Mouse (Mus musculus) liver, embryonic 14.5 days (tissue): ENCODE measurements around the gene Slc30a10. TPM values are rescaled to one million over a fixed set of nuclear protein-coding genes. Genes with fewer than 3 reads are reported as not detected.
A peak's percentile ranks its signal among the peaks of the same experiment; 100 is the strongest.

Experiments
- ATAC-seq: fragments of 200-750 bp; cut with Nextera tagmentation; 2 replicates; pipeline ENCODE4 v1.8.0; 2017; ENCODE audit warnings: moderate number of reproducible peaks, mild to moderate bottlenecking, moderate library complexity; ENCODE audit not compliant: insufficient read depth
- DNase-seq, 3 experiments: peaks; one replicate each; pipeline ENCODE4 v3.0.0-alpha.2; 2012 to 2013; ENCODE audit warnings: low read depth in 3 of 3, low spot score in 3 of 3
- H3K27ac ChIP-seq: fragments of 300-500 bp; sonication (generic); 2 replicates; pipeline ENCODE4 v1.5.1; 2014; ENCODE audit warnings: moderate library complexity, mild to moderate bottlenecking, control low read depth, inconsistent platforms
- H3K27me3 ChIP-seq: fragments of 300-500 bp; sonication (generic); 2 replicates; pipeline ENCODE4 v1.6.1; 2014; ENCODE audit warnings: mild to moderate bottlenecking, low read length, moderate library complexity; ENCODE audit not compliant: control insufficient read depth, insufficient read depth
- H3K36me3 ChIP-seq: fragments of 300-500 bp; sonication (generic); replicated peaks from 2 replicates; pipeline ENCODE4 v1.6.1; 2014; ENCODE audit warnings: low read depth; ENCODE audit not compliant: control insufficient read depth, insufficient read depth
- H3K4me1 ChIP-seq, 2 experiments: fragments of 200-500 bp in 1 of 2; fragments of 300-500 bp in 1 of 2; sonication (generic) in 1 of 2; replicated peaks; 2 replicates each; pipeline ENCODE4 v1.6.1; 2012 to 2014; ENCODE audit warnings: antibody characterized with exemption in 1 of 2, inconsistent platforms in 1 of 2, low read length in 1 of 2; ENCODE audit not compliant: control insufficient read depth in 2 of 2, insufficient read depth in 2 of 2
- H3K4me2 ChIP-seq: fragments of 300-500 bp; sonication (generic); 2 replicates; pipeline ENCODE4 v1.6.1; 2014; ENCODE audit warnings: low read depth, mild to moderate bottlenecking, control low read depth, moderate library complexity
- H3K4me3 ChIP-seq, 2 experiments: fragments of 200-500 bp in 1 of 2; fragments of 300-500 bp in 1 of 2; sonication (generic) in 1 of 2; 2 replicates each; pipeline ENCODE4 v1.5.1; 2012 to 2014; ENCODE audit warnings: low read depth in 2 of 2, low read length in 2 of 2, mild to moderate bottlenecking in 2 of 2, control low read depth in 1 of 2, inconsistent platforms in 1 of 2, moderate library complexity in 1 of 2; ENCODE audit not compliant: insufficient read depth in 1 of 2
- H3K9ac ChIP-seq: fragments of 300-500 bp; sonication (generic); replicated peaks from 2 replicates; pipeline ENCODE4 v1.6.1; 2014; ENCODE audit warnings: mild to moderate bottlenecking, control low read depth, moderate library complexity
- H3K9me3 ChIP-seq: fragments of 300-500 bp; sonication (generic); 2 replicates; pipeline ENCODE4 v1.6.1; 2016; ENCODE audit warnings: low read length, mixed read lengths; ENCODE audit not compliant: control insufficient read depth
- CTCF ChIP-seq: IDR thresholded peaks from 2 replicates; pipeline ENCODE4 v1.5.1; 2016; ENCODE audit warnings: antibody characterized with exemption, low read depth, control low read depth
- EP300 ChIP-seq: IDR thresholded peaks from 2 replicates; pipeline ENCODE4 v1.6.1; 2016; ENCODE audit warnings: antibody characterized with exemption, low read depth
- WGBS: fragments of 180-500 bp; shearing (Covaris S2); extraction: QIAGEN DNeasy Blood & Tissue Kit; methylation state at CpG from one replicate; pipeline ENCODE4 v1.1.7; 2014; ENCODE audit not compliant: insufficient replicate concordance; 5-methylcytosine and 5-hydroxymethylcytosine counted together
- polyA plus RNA-seq, 2 experiments: library from polyadenylated mRNA; depleted of rRNA in 1 of 2; stranded (reverse) in 1 of 2; unstranded in 1 of 2; fragments of >200 nt; fragmentation: Nextera tagmentation in 1 of 2; extraction: Ambion mirVana in 1 of 2; gene quantifications; 2 replicates each; pipeline versions ENCODE4 v1.2.1 to v1.2.3; 2012 to 2014

Gene Slc30a10
- polyA plus RNA-seq, 2 experiments, result 13.3 to 21.2 TPM

DNA sequence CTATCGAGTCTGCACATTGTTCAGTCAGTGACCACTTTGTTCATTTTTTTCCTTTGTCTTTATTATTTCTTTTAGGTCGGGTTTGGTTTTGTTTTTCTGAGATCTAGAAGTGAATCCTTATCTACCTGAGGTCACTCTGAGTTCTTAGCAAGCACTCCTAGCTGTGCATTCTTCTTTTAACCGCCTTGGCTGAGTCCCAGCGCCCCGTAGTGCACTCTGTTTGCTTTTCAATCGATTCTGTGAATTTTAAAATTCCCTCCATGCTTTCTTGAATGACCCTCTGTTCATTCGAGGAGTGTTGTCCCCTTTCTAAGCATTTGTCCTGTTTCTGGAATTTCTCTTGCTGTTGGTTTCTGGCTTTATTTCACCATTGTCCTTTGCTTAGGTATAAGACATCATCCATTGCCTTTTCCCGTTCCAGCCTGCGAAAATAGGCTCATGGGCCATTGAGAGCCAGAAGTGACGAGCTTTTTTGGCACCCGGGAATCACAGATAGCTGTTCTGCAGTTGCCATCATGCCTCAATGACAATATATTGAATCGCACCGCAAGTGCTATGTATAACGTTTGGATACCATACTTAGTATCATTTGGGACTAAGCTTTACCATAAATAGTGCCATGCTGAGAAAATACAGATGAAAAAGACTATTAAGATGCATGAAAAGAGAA, 42.3 kb downstream of the Slc30a10 start:
- H3K36me3 ChIP-seq, result no peaks in the 10 kb centered on the region
- H3K4me3 ChIP-seq, result no peak overlapping the region
- 67% methylated on average over 14 of the region's 14 CpGs for WGBS
- no peaks in the 10 kb centered on the region for H3K27me3 ChIP-seq
- DNase-seq (no peak), ATAC-seq (no peak)
- H3K27ac ChIP-seq, result no peak overlapping the region
- H3K9me3 ChIP-seq, result no peaks in the 10 kb centered on the region
- no peak overlapping the region for H3K4me2 ChIP-seq
- peaks cover 10 to 11% of the 10 kb centered on the region in 2 experiments for H3K4me1 ChIP-seq
- H3K9ac ChIP-seq, result no peak overlapping the region
- no peak for TF ChIP-seq CTCF
- no peak for TF ChIP-seq EP300

- Histone ChIP-seq H3K4me1 (peaks cover 16 to 17% of the 10 kb centered on the region in 2 experiments), H3K4me3 (no peak overlapping the region), H3K9ac (no peak overlapping the region), H3K4me2 (no peak overlapping the region), H3K27ac (no peak overlapping the region), H3K9me3 (no peaks in the 10 kb centered on the region), H3K27me3 (no peaks in the 10 kb centered on the region), H3K36me3 (no peaks in the 10 kb centered on the region)
- ATAC-seq, result no peak
- WGBS, result 79% methylated on average over 7 of the region's 7 CpGs
- DNase-seq, result no peak
- TF ChIP-seq CTCF, result no peak
- TF ChIP-seq EP300, result no peak
Observed at GRCm38 (mm10) chr1:185500602-185501001, 46.0 kb downstream of the Slc30a10 start.

DNA sequence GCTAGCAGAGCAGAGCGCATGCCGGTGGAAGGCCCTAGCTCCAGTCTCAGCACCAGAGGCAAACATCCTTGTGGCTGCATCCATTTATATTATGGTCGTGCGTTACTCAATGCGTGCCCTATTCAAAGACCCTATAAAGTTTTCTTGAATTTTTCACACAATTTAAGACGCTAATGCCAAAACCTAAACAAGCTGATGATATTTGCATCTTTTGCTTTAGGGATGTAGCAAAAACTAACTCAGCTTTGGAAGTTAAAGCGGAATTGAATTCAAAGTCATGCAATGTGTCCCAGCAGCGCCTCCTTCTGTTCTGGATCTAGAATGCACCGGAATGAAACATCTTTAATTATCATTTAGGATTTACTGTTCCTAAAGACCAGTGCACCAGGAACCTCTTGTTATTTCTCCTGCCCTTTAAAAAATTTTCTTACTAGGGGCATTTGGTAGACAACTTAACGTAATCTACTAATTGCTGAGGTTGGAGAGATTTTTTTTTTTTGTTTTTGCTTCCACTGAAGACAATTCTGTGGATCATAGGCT, 47.2 kb downstream of the Slc30a10 start:
- peak; percentile 79 for TF ChIP-seq CTCF
- peak; percentile 62 for TF ChIP-seq EP300
- WGBS, result 32% methylated on average over 10 of the region's 10 CpGs
- Histone ChIP-seq H3K4me1 (peaks cover 16 to 17% of the 10 kb centered on the region in 2 experiments), H3K9ac (no peak overlapping the region), H3K4me2 (peak overlapping the region; percentile 34), H3K9me3 (no peaks in the 10 kb centered on the region), H3K36me3 (no peaks in the 10 kb centered on the region), H3K4me3 (no peak overlapping the region), H3K27ac (peak overlapping the region; percentile 42; the same call in 1 of the 2 replicates), H3K27me3 (no peaks in the 10 kb centered on the region)
- ATAC-seq (peak; percentile 44; the same call in 1 of the 2 replicates), DNase-seq (peak; percentile 53 to 66 (median 58))

DNA sequence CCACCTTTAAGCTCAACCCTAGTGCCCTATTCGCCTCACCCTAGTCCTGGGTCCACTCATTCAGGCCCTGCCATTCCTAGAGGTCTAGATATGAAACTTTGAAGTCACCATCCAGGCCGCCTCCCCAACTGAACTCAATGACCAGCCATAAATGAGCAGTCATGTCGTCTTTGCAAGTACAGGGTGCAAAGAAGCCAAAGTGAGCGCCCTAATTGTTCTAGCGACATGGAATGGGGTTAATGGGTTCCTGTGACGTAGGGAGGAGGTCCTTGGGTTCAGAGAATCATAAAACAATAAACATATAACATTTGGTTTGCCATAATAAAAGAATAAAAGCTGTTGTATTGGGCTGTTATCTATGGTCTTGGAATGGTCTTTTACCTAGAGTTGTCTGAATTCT, 47.9 kb downstream of the Slc30a10 start:
- Histone ChIP-seq H3K4me3 (no peak overlapping the region), H3K9ac (no peak overlapping the region), H3K27ac (no peak overlapping the region), H3K9me3 (no peaks in the 10 kb centered on the region), H3K36me3 (no peaks in the 10 kb centered on the region), H3K4me1 (peaks cover 16 to 17% of the 10 kb centered on the region in 2 experiments), H3K27me3 (no peaks in the 10 kb centered on the region), H3K4me2 (no peak overlapping the region)
- TF ChIP-seq EP300 (no peak), CTCF (no peak)
- ATAC-seq, result no peak
- 52% methylated on average over 6 of the region's 6 CpGs for WGBS
- DNase-seq, result no peak

GRCm38 (mm10) chr1:185509042-185509441, 54.4 kb downstream of the Slc30a10 start:
- no peak overlapping the region; the same call in 1 of the 2 replicates for H3K9ac ChIP-seq
- no peak for ATAC-seq
- no peak overlapping the region for H3K4me2 ChIP-seq
- WGBS, result 43% methylated on average over 3 of the region's 3 CpGs
- DNase-seq, result no peak
- no peaks in the 10 kb centered on the region for H3K9me3 ChIP-seq
- H3K36me3 ChIP-seq, result no peaks in the 10 kb centered on the region
- H3K27me3 ChIP-seq, result no peaks in the 10 kb centered on the region
- TF ChIP-seq EP300, result no peak
- TF ChIP-seq CTCF, result no peak
- no peak overlapping the region for H3K27ac ChIP-seq
- no peak overlapping the region for H3K4me3 ChIP-seq
- peaks cover 1 to 5% of the 10 kb centered on the region in 2 experiments; a peak in 3 of 4 replicates for H3K4me1 ChIP-seq
